Comparison of ENCODE assay signal across 34 mouse cellular contexts in genomic region chr11:32911791-32912190, GRCm38 (mm10).
"Had no signal": no experiment of that assay in that cellular context is flagged by ENCODE, and none has a peak within 500 bp of the region (broad histone marks: within the 10 kb centered on the region; RNA-seq: fewer than 3 reads in every experiment).

No protein-coding gene starts in this region.

- H3K36me3 ChIP-seq: heart, embryonic 12.5 days; heart, embryonic 13.5 days; heart, embryonic 15.5 days; hindbrain, embryonic 10.5 days; hindbrain, embryonic 12.5 days; hindbrain, embryonic 13.5 days; hindbrain, embryonic 15.5 days; intestine, embryonic 15.5 days; kidney, embryonic 15.5 days had no signal

- H3K9ac ChIP-seq: heart, embryonic 12.5 days; heart, embryonic 13.5 days; heart, embryonic 15.5 days; hindbrain, embryonic 12.5 days; hindbrain, embryonic 13.5 days; hindbrain, embryonic 14.5 days; hindbrain, embryonic 15.5 days; intestine, embryonic 15.5 days; kidney, embryonic 15.5 days had no signal

- H3K4me2 ChIP-seq: heart, embryonic 11.5 days; heart, embryonic 12.5 days; heart, embryonic 13.5 days; heart, embryonic 15.5 days; hindbrain, embryonic 12.5 days; hindbrain, embryonic 13.5 days; hindbrain, embryonic 14.5 days; hindbrain, embryonic 15.5 days; intestine, embryonic 15.5 days; kidney, embryonic 15.5 days had no signal

- H3K9me3 ChIP-seq: heart, embryonic 12.5 days; heart, embryonic 13.5 days; heart, embryonic 15.5 days; hindbrain, embryonic 10.5 days; hindbrain, embryonic 12.5 days; hindbrain, embryonic 13.5 days; hindbrain, embryonic 15.5 days; intestine, embryonic 15.5 days; kidney, embryonic 15.5 days had no signal

- DNase-seq: heart, postnatal 10 days; heart, postnatal 14 days; heart, postnatal 36 days; heart, postnatal 4 days; kidney, adult 11 months; kidney, adult 18-20 months; kidney, adult 2 months; kidney, adult 8-10 months; kidney, adult 9 months; kidney, postnatal 10 days; kidney, postnatal 14 days; kidney, postnatal 25 days; kidney, postnatal 36 days; layer of hippocampus, adult 9-11 months; layer of hippocampus, postnatal 36 days had no signal

- H3K4me1 ChIP-seq: hindbrain, embryonic 15.5 days had no signal

- H3K27me3 ChIP-seq: hindbrain, embryonic 12.5 days; hindbrain, embryonic 13.5 days; hindbrain, embryonic 15.5 days; intestine, embryonic 15.5 days; kidney, embryonic 15.5 days had no signal

- H3K27ac ChIP-seq: heart, embryonic 13.5 days; heart, embryonic 15.5 days; hindbrain, embryonic 10.5 days; hindbrain, embryonic 12.5 days; hindbrain, embryonic 13.5 days; hindbrain, embryonic 14.5 days; hindbrain, embryonic 15.5 days; hindbrain, postnatal 0 days; intestine, embryonic 15.5 days; kidney, embryonic 15.5 days; kidney, postnatal 0 days; layer of hippocampus, adult 2 months; left cerebral cortex, adult 2 months had no signal

- ATAC-seq: hindbrain, embryonic 16.5 days; hindbrain, postnatal 0 days; inflammation-experienced regulatory T-cells, adult 6 months; intestine, embryonic 15.5 days; intestine, embryonic 16.5 days; intestine, postnatal 0 days had no signal

- H3K4me3 ChIP-seq: heart, embryonic 12.5 days; heart, embryonic 13.5 days; heart, embryonic 15.5 days; hindbrain, embryonic 10.5 days; hindbrain, embryonic 12.5 days; hindbrain, embryonic 13.5 days; hindbrain, embryonic 15.5 days; intestine, embryonic 15.5 days; kidney, embryonic 15.5 days; layer of hippocampus, adult 2 months; left cerebral cortex, adult 2 months had no signal
